Mouse (Mus musculus) forebrain, postnatal 0 days (tissue): ENCODE results near the gene Armh2. TPM values are rescaled to one million over a fixed set of nuclear protein-coding genes. Genes with fewer than 3 reads are reported as not detected.

Experiments
- ATAC-seq: fragments of 200-750 bp; cut with Nextera tagmentation; 2 replicates; pipeline ENCODE4 v1.8.0; 2017; ENCODE audit warnings: mild to moderate bottlenecking, moderate library complexity
- DNase-seq: peaks from one replicate; pipeline ENCODE4 v3.0.0-alpha.2; 2015
- H3K27ac ChIP-seq: fragments of 300-500 bp; sonication (generic); 2 replicates; pipeline ENCODE4 v1.5.1; 2014; ENCODE audit warnings: low read depth, mild to moderate bottlenecking, antibody characterized with exemption, low read length, moderate library complexity, mixed read lengths
- H3K27me3 ChIP-seq: fragments of 300-500 bp; sonication (generic); 2 replicates; pipeline ENCODE4 v1.6.1; 2014; ENCODE audit warnings: mild to moderate bottlenecking, low read length, mixed read lengths; ENCODE audit not compliant: insufficient read depth
- H3K36me3 ChIP-seq: fragments of 300-500 bp; sonication (generic); 2 replicates; pipeline ENCODE4 v1.6.1; 2014; ENCODE audit warnings: mild to moderate bottlenecking, moderate library complexity; ENCODE audit not compliant: insufficient read depth
- H3K4me1 ChIP-seq: fragments of 300-500 bp; sonication (generic); 2 replicates; pipeline ENCODE4 v1.6.1; 2014; ENCODE audit warnings: antibody characterized with exemption; ENCODE audit not compliant: insufficient read depth
- H3K4me2 ChIP-seq: fragments of 300-500 bp; sonication (generic); 2 replicates; pipeline ENCODE4 v1.6.1; 2014; ENCODE audit warnings: low read depth, mild to moderate bottlenecking, moderate library complexity
- H3K4me3 ChIP-seq: fragments of 300-500 bp; sonication (generic); 2 replicates; pipeline ENCODE4 v1.5.1; 2014; ENCODE audit warnings: low read depth, low read length, mixed read lengths
- H3K9ac ChIP-seq: fragments of 300-500 bp; sonication (generic); 2 replicates; pipeline ENCODE4 v1.6.1; 2014; ENCODE audit warnings: mild to moderate bottlenecking
- H3K9me3 ChIP-seq: fragments of 300-500 bp; sonication (generic); 2 replicates; pipeline ENCODE4 v1.6.1; 2016; ENCODE audit warnings: low read length
- CTCF ChIP-seq: sonication (generic); IDR thresholded peaks from 2 replicates; pipeline ENCODE4 v1.5.1; 2016; ENCODE audit warnings: antibody characterized with exemption, control low read depth, low read depth
- WGBS: fragments of 180-500 bp; shearing (Covaris S2); extraction: QIAGEN DNeasy Blood & Tissue Kit; methylation state at CpG from one replicate; pipeline ENCODE4 v1.1.7; 2014; 5-methylcytosine and 5-hydroxymethylcytosine counted together
- polyA plus RNA-seq: library from polyadenylated mRNA; unstranded; fragments of >200 nt; fragmentation: Nextera tagmentation; extraction: Ambion mirVana; gene quantifications from 2 replicates; pipeline ENCODE4 v1.2.1, GENCODE M21; 2015
- total RNA-seq: library from RNA; depleted of rRNA; stranded (reverse); fragments of >200 nt; gene quantifications from 2 replicates; pipeline ENCODE4 v1.2.3, GENCODE M21; 2014

Armh2 gene
- total and polyA plus RNA-seq, 2 experiments from 2014 or later: 0.86 TPM; not detected in 1

- Histone ChIP-seq H3K36me3 (peaks cover 18% of the 10 kb centered on the region), H3K27ac (no peak overlapping the region), H3K4me1 (no peaks in the 10 kb centered on the region), H3K4me3 (no peak overlapping the region), H3K9ac (no peak overlapping the region), H3K9me3 (no peaks in the 10 kb centered on the region), H3K4me2 (no peak overlapping the region), H3K27me3 (no peaks in the 10 kb centered on the region)
- ATAC-seq: no peak
- WGBS: 58% methylated on average over 4 of the region's 4 CpGs
- TF ChIP-seq CTCF: no peak
- DNase-seq: no peak
Measured at GRCm38 (mm10) chr13:24724395-24724759, 16.7 kb upstream of the Armh2 start.

DNA sequence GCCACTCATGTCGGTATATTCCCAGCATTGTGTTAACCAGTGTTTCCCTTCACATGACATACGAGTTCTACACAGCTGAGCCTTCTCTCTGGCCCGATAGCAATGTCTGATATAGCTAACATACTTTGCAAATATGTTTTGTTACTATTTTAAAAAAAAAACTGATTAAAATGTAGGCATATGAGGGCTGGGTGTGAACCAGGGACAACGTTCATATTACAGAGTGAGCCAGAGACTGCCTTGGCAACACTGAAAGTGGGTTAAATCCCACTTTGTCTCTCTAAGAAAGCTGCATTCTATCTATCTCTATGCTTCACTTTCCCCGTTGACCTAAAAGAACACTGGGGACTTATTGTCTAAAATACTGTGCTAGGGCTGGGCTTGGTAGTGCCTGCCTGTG, 11.9 kb upstream of the Armh2 start:
- ATAC-seq: peak; percentile 40
- 82% methylated on average over 5 of the region's 5 CpGs for WGBS

GRCm38 (mm10) chr13:24734502-24734901, 6.5 kb upstream of the Armh2 start:
- Histone ChIP-seq H3K36me3 (peaks cover 3% of the 10 kb centered on the region; the same call in 1 of the 2 replicates), H3K9me3 (no peaks in the 10 kb centered on the region), H3K4me2 (no peak overlapping the region), H3K27ac (no peak overlapping the region), H3K4me3 (no peak overlapping the region), H3K27me3 (no peaks in the 10 kb centered on the region), H3K4me1 (no peaks in the 10 kb centered on the region), H3K9ac (no peak overlapping the region)
- ATAC-seq (no peak), DNase-seq (no peak)
- no peak for TF ChIP-seq CTCF
- WGBS: 65% methylated on average over 5 of the region's 5 CpGs

More for the DNA sequence above, 11.9 kb upstream of the Armh2 start:
- Histone ChIP-seq H3K27me3 (no peaks in the 10 kb centered on the region), H3K27ac (no peak overlapping the region), H3K4me3 (no peak overlapping the region), H3K4me1 (no peaks in the 10 kb centered on the region), H3K36me3 (peaks cover 12% of the 10 kb centered on the region), H3K4me2 (no peak overlapping the region), H3K9ac (no peak overlapping the region), H3K9me3 (no peaks in the 10 kb centered on the region)
- DNase-seq: no peak
- TF ChIP-seq CTCF: no peak

DNA sequence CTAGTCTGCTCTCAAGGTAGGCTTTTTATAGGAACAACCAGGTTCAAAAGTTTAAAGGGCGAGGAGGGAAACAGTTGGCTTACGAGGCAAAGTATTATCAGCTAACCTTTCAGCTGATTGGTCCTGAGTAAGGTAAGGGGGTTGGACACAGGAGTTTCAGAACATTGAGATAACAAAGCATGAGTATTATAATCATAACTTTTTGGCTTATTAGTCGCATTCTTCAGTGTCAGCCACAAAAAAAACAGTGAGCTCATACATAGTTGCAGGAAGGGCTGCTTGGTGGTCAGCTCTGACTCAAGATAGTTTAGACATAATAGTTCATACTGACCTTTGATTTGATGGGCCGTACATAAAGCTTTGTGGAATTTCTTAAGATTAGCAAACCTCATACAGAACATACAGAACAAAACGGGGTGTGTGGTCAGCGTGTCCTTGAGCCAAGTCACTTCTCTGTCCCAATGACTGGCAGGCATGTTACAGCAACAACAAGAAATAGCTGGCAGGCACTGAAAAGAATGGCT, 5.4 kb upstream of the Armh2 start:
- Histone ChIP-seq H3K9me3 (no peaks in the 10 kb centered on the region), H3K27ac (no peak overlapping the region), H3K9ac (no peak overlapping the region), H3K4me2 (no peak overlapping the region), H3K27me3 (no peaks in the 10 kb centered on the region), H3K4me1 (no peaks in the 10 kb centered on the region), H3K4me3 (no peak overlapping the region), H3K36me3 (peaks cover 3% of the 10 kb centered on the region; the same call in 1 of the 2 replicates)
- 63% methylated on average over 6 of the region's 6 CpGs for WGBS
- no peak for DNase-seq
- no peak for TF ChIP-seq CTCF
- no peak for ATAC-seq

DNA sequence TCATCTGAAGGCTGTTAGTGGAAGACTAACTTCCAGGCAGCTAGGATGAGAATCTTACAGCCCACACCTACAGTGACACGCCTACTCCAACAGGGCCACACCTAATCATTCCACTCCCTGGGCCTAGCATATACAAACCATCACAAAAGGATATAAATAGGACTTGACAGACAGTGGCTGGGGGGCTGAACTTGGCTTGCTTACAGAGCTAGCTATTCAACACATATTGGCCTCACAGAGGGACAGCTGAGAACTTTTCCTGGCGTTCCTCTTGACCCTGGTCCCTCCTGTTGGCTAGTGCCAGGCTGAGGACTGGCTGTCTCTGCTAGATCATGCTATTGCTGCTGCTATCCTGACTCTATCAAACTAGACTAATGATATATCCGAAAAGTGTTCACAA, 6.8 kb downstream of the Armh2 start:
- no peak for TF ChIP-seq CTCF

GRCm38 (mm10) chr13:24750807-24751206, 9.8 kb downstream of the Armh2 start:
- Histone ChIP-seq H3K4me2 (no peak overlapping the region), H3K9me3 (no peaks in the 10 kb centered on the region), H3K4me3 (no peak overlapping the region), H3K36me3 (no peaks in the 10 kb centered on the region), H3K4me1 (no peaks in the 10 kb centered on the region), H3K9ac (no peak overlapping the region), H3K27me3 (no peaks in the 10 kb centered on the region), H3K27ac (no peak overlapping the region)
- TF ChIP-seq CTCF: no peak
- ATAC-seq (no peak), DNase-seq (no peak)
- 90% methylated on average over 8 of the region's 8 CpGs for WGBS

More for the DNA sequence above, 6.8 kb downstream of the Armh2 start:
- Histone ChIP-seq H3K36me3 (no peaks in the 10 kb centered on the region), H3K9me3 (no peaks in the 10 kb centered on the region), H3K9ac (no peak overlapping the region), H3K4me3 (no peak overlapping the region), H3K27me3 (no peaks in the 10 kb centered on the region), H3K4me1 (no peaks in the 10 kb centered on the region), H3K27ac (no peak overlapping the region), H3K4me2 (no peak overlapping the region)
- WGBS: 73% methylated on average over 3 of the region's 3 CpGs
- no peak for DNase-seq
- no peak for ATAC-seq

DNA sequence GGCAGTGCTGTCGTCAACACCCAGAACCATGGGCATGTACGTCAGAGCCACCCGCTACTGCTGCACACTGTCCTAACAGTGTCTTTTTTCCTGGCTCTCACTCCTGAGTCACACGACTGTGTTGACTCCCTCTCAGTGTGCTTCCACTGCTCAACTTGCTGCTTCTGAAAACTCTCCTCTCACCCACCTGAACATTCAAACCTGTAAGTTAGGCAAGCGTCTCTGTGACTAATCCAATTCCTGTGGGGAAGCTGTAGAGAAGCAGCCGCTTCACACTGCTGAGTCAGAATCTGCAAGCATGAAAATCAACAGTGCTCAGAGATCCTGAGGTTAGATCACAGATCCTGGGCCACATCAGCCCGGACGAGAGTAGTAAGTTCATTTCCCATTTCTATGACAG, 10.4 kb downstream of the Armh2 start:
- no peak for DNase-seq
- no peak for TF ChIP-seq CTCF
- Histone ChIP-seq H3K4me2 (no peak overlapping the region), H3K27ac (no peak overlapping the region), H3K9me3 (no peaks in the 10 kb centered on the region), H3K36me3 (no peaks in the 10 kb centered on the region), H3K4me3 (no peak overlapping the region), H3K27me3 (no peaks in the 10 kb centered on the region), H3K4me1 (no peaks in the 10 kb centered on the region), H3K9ac (no peak overlapping the region)
- ATAC-seq: no peak
- 90% methylated on average over 8 of the region's 8 CpGs for WGBS
